Mouse (Mus musculus) Patski (cell line): ENCODE measurements around the gene Olfr775. TPM values are rescaled to one million over a fixed set of nuclear protein-coding genes. Genes with fewer than 3 reads are reported as not detected.

Experiments
- ATAC-seq: fragments of 100-300 bp; one replicate; pipeline ENCODE4 v1.8.0; 2021
- CTCF ChIA-PET: fragments of 350-600 bp; sonication (Branson Sonifier 250); formaldehyde crosslinking; loops from one replicate; lab custom pipeline; 2022; ENCODE audit warnings: inconsistent platforms; lab: Charles Lee
- POLR2A ChIA-PET: fragments of 350-600 bp; sonication (Branson Sonifier 250); formaldehyde crosslinking; loops from one replicate; lab custom pipeline; 2022; ENCODE audit warnings: antibody characterized with exemption, inconsistent platforms; lab: Charles Lee
- DNase-seq: peaks from one replicate; pipeline ENCODE4 v3.0.0-alpha.2; 2011; ENCODE audit warnings: low read depth, low spot score
- H3K27me3 ChIP-seq: fragments of 371-371 bp; one replicate; pipeline ENCODE4 v1.5.1; 2021
- CTCF ChIP-seq: fragments of 100-300 bp; IDR thresholded peaks from one replicate; pipeline ENCODE4 v1.5.1; 2021
- in situ Hi-C: fragments of 300-500 bp; cut with MboI; formaldehyde crosslinking; loops from 3 replicates; pipeline ENCODE4 v1.11.1; 2018; ENCODE audit warnings: low pct_unique_long_range_greater_than_20kb, mixed read lengths
- polyA plus RNA-seq: library from polyadenylated mRNA; unstranded; gene quantifications from one replicate; pipeline ENCODE4 v1.2.3, GENCODE M21; 2021

The Olfr775 gene
- not detected for polyA plus RNA-seq

GRCm38 (mm10) chr10:129248112-129248511 is at the start of gene Olfr775:
Gene Olfr775 (plus strand): TSS chr10:129248412.
- in situ Hi-C loops, result no loop called here
- TF ChIP-seq CTCF, result no peak

GRCm38 (mm10) chr10:129230737-129231136 is 17.5 kb upstream of the Olfr775 start:
- POLR2A ChIA-PET, result no interaction called here
- CTCF ChIA-PET, result no interaction called here
- ATAC-seq (no peak), DNase-seq (no peak)
- in situ Hi-C loops, result no loop called here
- TF ChIP-seq CTCF, result no peak
- H3K27me3 ChIP-seq, result no peaks in the 10 kb centered on the region

More at GRCm38 (mm10) chr10:129248112-129248511, at the start of gene Olfr775:
- ChIA-PET CTCF (no interaction called here), POLR2A (no interaction called here)
- ATAC-seq (no peak), DNase-seq (no peak)
- H3K27me3 ChIP-seq, result peaks cover 14% of the 10 kb centered on the region

GRCm38 (mm10) chr10:129235904-129236303 is 12.3 kb upstream of the Olfr775 start, which contains the start of gene Olfr774:
Gene Olfr774 (plus strand): TSS chr10:129236204.
- no peak for ATAC-seq
- DNase-seq, result no peak
- in situ Hi-C loops, result no loop called here
- CTCF ChIA-PET, result no interaction called here
- POLR2A ChIA-PET, result no interaction called here
- no peaks in the 10 kb centered on the region for H3K27me3 ChIP-seq
- TF ChIP-seq CTCF, result no peak

GRCm38 (mm10) chr10:129258827-129259226 is 10.6 kb downstream of the Olfr775 start, which contains the start of gene Olfr776:
Gene Olfr776 (plus strand): TSS chr10:129259127.
- ATAC-seq, result no peak
- ChIA-PET CTCF (no interaction called here), POLR2A (no interaction called here)
- DNase-seq, result no peak
- no peaks in the 10 kb centered on the region for H3K27me3 ChIP-seq
- in situ Hi-C loops, result no loop called here
- TF ChIP-seq CTCF, result no peak

GRCm38 (mm10) chr10:129271081-129271535 is 22.9 kb downstream of the Olfr775 start, which contains the start of gene Olfr777:
Gene Olfr777 (minus strand): TSS chr10:129271485.
- ChIA-PET POLR2A (no interaction called here), CTCF (no interaction called here)
- in situ Hi-C loops, result no loop called here
- TF ChIP-seq CTCF, result no peak
- no peak for ATAC-seq
- H3K27me3 ChIP-seq, result peaks cover 7% of the 10 kb centered on the region
- no peak for DNase-seq

Other genes with a start within 250 kb of the Olfr775 start
- gene Olfr763, start 237.6 kb upstream of the Olfr775 start, polyA plus RNA-seq, result not detected
- gene Olfr764-ps1, start 208.5 kb upstream of the Olfr775 start, polyA plus RNA-seq, result not detected
- not detected for gene Olfr765, start 198.4 kb upstream of the Olfr775 start, polyA plus RNA-seq
- gene Olfr766-ps1, start 179.4 kb upstream of the Olfr775 start, polyA plus RNA-seq, result not detected
- gene Olfr767, start 165.5 kb upstream of the Olfr775 start, polyA plus RNA-seq, result 0.03 TPM
- gene Olfr768, start 149.0 kb upstream of the Olfr775 start, polyA plus RNA-seq, result not detected
- gene Olfr769, start 130.6 kb upstream of the Olfr775 start, polyA plus RNA-seq, result not detected
- not detected for gene Olfr770, start 109.4 kb upstream of the Olfr775 start, polyA plus RNA-seq
- not detected for gene Olfr771, start 83.7 kb upstream of the Olfr775 start, polyA plus RNA-seq
- not detected for gene Olfr772, start 70.5 kb upstream of the Olfr775 start, polyA plus RNA-seq
- gene Olfr773, start 61.0 kb upstream of the Olfr775 start, polyA plus RNA-seq, result not detected
- gene Olfr774, start 12.2 kb upstream of the Olfr775 start, polyA plus RNA-seq, result not detected
- not detected for gene Olfr776, start 10.7 kb downstream of the Olfr775 start, polyA plus RNA-seq
- gene Olfr777, start 23.1 kb downstream of the Olfr775 start, polyA plus RNA-seq, result not detected
- not detected for gene Olfr780, start 69.7 kb downstream of the Olfr775 start, polyA plus RNA-seq
- not detected for gene Olfr781, start 80.4 kb downstream of the Olfr775 start, polyA plus RNA-seq
- not detected for gene Olfr782, start 100.4 kb downstream of the Olfr775 start, polyA plus RNA-seq
- gene Olfr784, start 135.7 kb downstream of the Olfr775 start, polyA plus RNA-seq, result 0.01 TPM
- gene Olfr785, start 157.0 kb downstream of the Olfr775 start, polyA plus RNA-seq, result not detected
- not detected for gene Olfr786, start 178.9 kb downstream of the Olfr775 start, polyA plus RNA-seq
- not detected for gene Olfr787, start 213.4 kb downstream of the Olfr775 start, polyA plus RNA-seq
- not detected for gene Olfr788, start 222.6 kb downstream of the Olfr775 start, polyA plus RNA-seq
- gene Olfr789, start 236.3 kb downstream of the Olfr775 start, polyA plus RNA-seq, result not detected